Mouse (Mus musculus) inflammation-experienced regulatory T-cells (primary cell): ENCODE results near the gene Pde4b. TPM values are rescaled to one million over a fixed set of nuclear protein-coding genes. Genes with fewer than 3 reads are reported as not detected.

Experiments
- polyA plus RNA-seq, 2 experiments: library from polyadenylated mRNA; unstranded; fragments of 100-300 nt; shearing (Covaris generic); gene quantifications; one replicate each; pipeline ENCODE4 v1.2.1; 2017

Gene Pde4b
- polyA plus RNA-seq = 10 to 100 TPM; 52.9 to 80.6 TPM

DNA sequence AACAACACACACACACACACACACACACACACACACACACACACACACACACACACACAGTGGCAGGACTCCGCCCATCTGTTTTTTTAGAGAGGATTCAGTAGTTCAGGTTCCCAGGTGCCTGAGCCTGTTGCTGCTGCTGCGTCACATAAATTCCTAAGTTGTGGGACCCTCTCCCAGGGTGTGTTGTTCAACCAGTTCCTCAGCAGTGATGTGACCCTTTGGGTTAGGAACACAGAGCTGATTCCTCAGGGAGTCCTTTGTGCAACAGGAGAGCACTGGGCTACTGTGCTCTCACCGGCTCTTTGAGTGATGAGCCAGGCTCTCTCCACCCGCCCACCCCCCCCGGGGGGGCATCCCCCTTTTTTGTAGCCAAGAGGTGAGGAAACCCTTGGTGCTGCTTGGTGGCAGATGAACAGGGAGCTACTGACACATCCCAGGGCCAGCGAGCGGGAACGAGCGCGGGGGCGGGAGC, at the start of gene Pde4b:
TSS of gene Pde4b (plus strand) at position 453 of the 475 bp plus-strand sequence.

Other genes starting within 250 kb of the Pde4b start
- under 1 TPM in 1 of 2 experiments, not detected in 1; 0.34 TPM for gene B020004J07Rik, start 243.5 kb upstream of the Pde4b start, polyA plus RNA-seq
- gene C130073F10Rik, start 193.8 kb upstream of the Pde4b start, polyA plus RNA-seq = not detected
- gene Gm12800, start 178.4 kb upstream of the Pde4b start, polyA plus RNA-seq = under 1 TPM in 1 of 2 experiments, not detected in 1; 0.12 TPM
- gene Gm12794, start 147.1 kb upstream of the Pde4b start, polyA plus RNA-seq = not detected
- not detected for gene Gm12790, start 106.5 kb upstream of the Pde4b start, polyA plus RNA-seq
- not detected for gene Gm12789, start 100.9 kb upstream of the Pde4b start, polyA plus RNA-seq